Mouse (Mus musculus): ENCODE measurements around the gene Smarce1. TPM values are rescaled to one million over a fixed set of nuclear protein-coding genes. Genes with fewer than 3 reads are reported as not detected.

The Smarce1 gene
- polyA plus RNA-seq, 1 experiment from 2014 or later: 366 TPM

DNA sequence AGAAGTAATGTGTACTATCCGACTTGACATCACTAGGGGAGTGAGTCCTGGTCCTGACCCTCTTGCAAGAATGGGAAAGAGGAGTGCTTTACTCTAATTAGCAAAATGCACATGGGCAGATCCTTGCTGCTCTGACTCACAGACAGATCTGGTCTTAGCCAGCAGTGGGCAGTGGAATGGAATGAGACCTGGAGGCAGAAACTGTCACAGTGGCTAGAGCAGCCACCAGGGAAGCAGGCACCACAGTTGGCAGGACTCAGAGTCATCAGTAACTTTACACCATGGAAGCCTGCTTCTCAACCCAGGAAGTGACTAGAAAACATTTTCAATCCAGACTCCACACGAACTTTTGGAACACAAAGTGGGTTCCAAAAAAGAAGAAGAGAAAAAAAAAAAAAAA lies 9.0 kb downstream of the Smarce1 start:
- H3K36me3 ChIP-seq: peaks cover 72% of the 10 kb centered on the region
- no peaks in the 10 kb centered on the region for H3K27me3 ChIP-seq
- 77% methylated on average over 2 of the region's 2 CpGs for WGBS
- no peak overlapping the region for H3K27ac ChIP-seq (replicated peaks)
- H3K4me2 ChIP-seq (replicated peaks): no peak overlapping the region
- H3K9me3 ChIP-seq: no peaks in the 10 kb centered on the region
- no peak overlapping the region for H3K4me3 ChIP-seq
- H3K9ac ChIP-seq (replicated peaks): no peak overlapping the region
- H3K4me1 ChIP-seq: peaks cover 13% of the 10 kb centered on the region
- no peak for ATAC-seq (replicated peaks)

GRCm38 (mm10) chr11:99217248-99217986 lies 13.4 kb downstream of the Smarce1 start:
- Histone ChIP-seq H3K9me3 (no peaks in the 10 kb centered on the region), H3K36me3 (peaks cover 87% of the 10 kb centered on the region), H3K4me2 (replicated peaks) (no peak overlapping the region), H3K27me3 (no peaks in the 10 kb centered on the region), H3K27ac (replicated peaks) (no peak overlapping the region), H3K9ac (replicated peaks) (no peak overlapping the region), H3K4me1 (0 out of 2 replicates have a peak, but pooled peaks cover under 1% of the 10 kb centered on the region), H3K4me3 (no peak overlapping the region)
- no peak for ATAC-seq (replicated peaks)
- WGBS: 88% methylated on average over 7 of the region's 7 CpGs

- no peak for ATAC-seq (replicated peaks)
- H3K36me3 ChIP-seq: peaks cover 90% of the 10 kb centered on the region
- no peak overlapping the region for H3K9ac ChIP-seq (replicated peaks)
- H3K27me3 ChIP-seq: no peaks in the 10 kb centered on the region
- H3K27ac ChIP-seq (replicated peaks): no peak overlapping the region
- no peak overlapping the region for H3K4me3 ChIP-seq
- 97% methylated on average over 3 of the region's 3 CpGs for WGBS
- no peaks in the 10 kb centered on the region for H3K4me1 ChIP-seq
- no peaks in the 10 kb centered on the region for H3K9me3 ChIP-seq
- H3K4me2 ChIP-seq (replicated peaks): no peak overlapping the region
Observed at GRCm38 (mm10) chr11:99216181-99216580, 14.6 kb downstream of the Smarce1 start.

- Histone ChIP-seq H3K27me3 (no peaks in the 10 kb centered on the region), H3K27ac (replicated peaks) (no peak overlapping the region), H3K4me1 (no peaks in the 10 kb centered on the region), H3K4me3 (no peak overlapping the region), H3K36me3 (peaks cover 89% of the 10 kb centered on the region), H3K9ac (replicated peaks) (no peak overlapping the region), H3K9me3 (no peaks in the 10 kb centered on the region), H3K4me2 (replicated peaks) (no peak overlapping the region)
- 83% methylated on average over 7 of the region's 7 CpGs for WGBS
- no peak for ATAC-seq (replicated peaks)
Observed at GRCm38 (mm10) chr11:99212693-99213092, 18.1 kb downstream of the Smarce1 start.

GRCm38 (mm10) chr11:99211964-99212363 lies 18.9 kb downstream of the Smarce1 start:
- Histone ChIP-seq H3K27me3 (no peaks in the 10 kb centered on the region), H3K9ac (replicated peaks) (no peak overlapping the region), H3K9me3 (no peaks in the 10 kb centered on the region), H3K4me1 (no peaks in the 10 kb centered on the region), H3K4me2 (replicated peaks) (no peak overlapping the region), H3K27ac (replicated peaks) (no peak overlapping the region), H3K4me3 (no peak overlapping the region), H3K36me3 (peaks cover 83% of the 10 kb centered on the region)
- no peak for ATAC-seq (replicated peaks)
- 85% methylated on average over 2 of the region's 2 CpGs for WGBS

- ATAC-seq (replicated peaks): no peak
Observed at GRCm38 (mm10) chr11:99208105-99208669, 22.6 kb downstream of the Smarce1 start.

DNA sequence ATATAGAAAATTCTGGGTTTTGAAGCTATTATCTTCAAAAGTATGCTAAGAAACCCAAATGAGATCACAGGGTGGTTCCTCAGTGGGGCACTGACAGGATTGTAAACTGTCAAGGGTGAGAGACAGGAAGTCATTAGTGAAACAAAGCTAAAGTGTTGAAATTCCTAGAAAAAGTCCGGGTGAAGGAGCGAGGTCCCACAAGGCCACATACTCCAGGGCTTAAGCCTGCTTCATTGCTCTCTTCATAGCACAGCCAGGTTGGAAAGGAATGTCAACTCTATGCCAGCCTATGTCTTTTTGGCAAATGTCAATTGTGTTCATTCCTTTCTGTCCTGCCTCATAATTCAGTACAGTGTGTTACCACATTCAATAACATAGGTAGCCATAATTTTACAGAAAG lies 23.4 kb downstream of the Smarce1 start:
- peaks cover 38% of the 10 kb centered on the region for H3K36me3 ChIP-seq
- no peak for ATAC-seq (replicated peaks)
- WGBS: 34% methylated on average over 2 of the region's 2 CpGs
- no peaks in the 10 kb centered on the region for H3K4me1 ChIP-seq
- H3K4me3 ChIP-seq: no peak overlapping the region
- H3K27ac ChIP-seq (replicated peaks): no peak overlapping the region
- no peaks in the 10 kb centered on the region for H3K27me3 ChIP-seq
- H3K4me2 ChIP-seq (replicated peaks): no peak overlapping the region
- H3K9ac ChIP-seq (replicated peaks): no peak overlapping the region
- no peaks in the 10 kb centered on the region for H3K9me3 ChIP-seq

More at GRCm38 (mm10) chr11:99208105-99208669, 22.6 kb downstream of the Smarce1 start:
- Histone ChIP-seq H3K4me3 (no peak overlapping the region), H3K9me3 (no peaks in the 10 kb centered on the region), H3K4me2 (replicated peaks) (no peak overlapping the region), H3K27ac (replicated peaks) (no peak overlapping the region), H3K9ac (replicated peaks) (no peak overlapping the region), H3K36me3 (peaks cover 46% of the 10 kb centered on the region), H3K27me3 (no peaks in the 10 kb centered on the region), H3K4me1 (no peaks in the 10 kb centered on the region)
- 85% methylated on average over 8 of the region's 8 CpGs for WGBS

DNA sequence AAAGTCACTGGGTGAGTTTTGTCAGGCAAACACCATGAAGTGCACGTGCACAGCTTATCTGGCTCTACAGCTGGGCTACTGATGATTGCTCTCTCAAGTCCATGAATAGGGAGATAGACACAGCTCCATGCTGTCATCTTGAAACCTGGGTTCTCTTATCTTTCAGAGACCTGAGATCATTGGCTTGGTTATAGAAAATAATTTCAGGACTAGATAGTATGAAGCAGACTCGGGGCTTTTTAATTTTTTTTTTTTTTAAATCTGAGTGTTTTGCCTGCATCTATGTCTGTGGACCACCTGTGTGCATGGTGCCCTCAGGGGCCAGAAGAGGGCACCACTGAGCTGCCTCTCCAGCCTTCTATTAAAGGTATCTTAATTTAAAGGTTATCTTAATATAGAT lies 23.9 kb downstream of the Smarce1 start:
- Histone ChIP-seq H3K4me1 (no peaks in the 10 kb centered on the region), H3K9ac (replicated peaks) (no peak overlapping the region), H3K27ac (replicated peaks) (no peak overlapping the region), H3K4me2 (replicated peaks) (no peak overlapping the region), H3K9me3 (no peaks in the 10 kb centered on the region), H3K27me3 (no peaks in the 10 kb centered on the region), H3K36me3 (peaks cover 33% of the 10 kb centered on the region), H3K4me3 (no peak overlapping the region)
- 46% methylated on average over 2 of the region's 2 CpGs for WGBS
- ATAC-seq (replicated peaks): no peak

DNA sequence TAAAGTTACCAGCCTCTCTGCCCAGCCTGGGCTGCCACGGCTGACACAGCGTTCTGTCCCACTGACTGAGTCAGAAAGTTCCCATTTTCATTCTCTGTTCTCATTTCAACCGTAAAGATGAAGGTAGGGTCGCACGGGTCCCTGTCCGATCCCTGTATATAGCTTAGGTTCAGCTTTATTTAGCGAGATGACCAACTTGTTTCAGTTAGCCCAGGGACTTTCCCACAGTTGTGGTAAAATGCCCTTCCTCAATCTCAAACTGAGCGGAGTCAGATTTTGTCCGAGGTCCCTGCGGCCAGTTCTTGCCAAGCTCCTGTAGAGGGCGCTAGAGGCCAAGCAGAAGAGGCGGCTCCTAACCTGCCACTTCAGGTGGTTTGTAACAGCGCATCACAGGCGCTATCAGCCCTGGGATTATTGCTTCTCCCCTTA lies 41.6 kb downstream of the Smarce1 start:
- Histone ChIP-seq H3K27ac (replicated peaks) (no peak overlapping the region), H3K27me3 (no peaks in the 10 kb centered on the region), H3K9ac (replicated peaks) (no peak overlapping the region), H3K36me3 (no peaks in the 10 kb centered on the region), H3K4me2 (replicated peaks) (no peak overlapping the region), H3K4me3 (no peak overlapping the region), H3K9me3 (no peaks in the 10 kb centered on the region), H3K4me1 (no peaks in the 10 kb centered on the region)
- no peak for ATAC-seq (replicated peaks)
- WGBS: 23% methylated on average over 14 of the region's 14 CpGs

DNA sequence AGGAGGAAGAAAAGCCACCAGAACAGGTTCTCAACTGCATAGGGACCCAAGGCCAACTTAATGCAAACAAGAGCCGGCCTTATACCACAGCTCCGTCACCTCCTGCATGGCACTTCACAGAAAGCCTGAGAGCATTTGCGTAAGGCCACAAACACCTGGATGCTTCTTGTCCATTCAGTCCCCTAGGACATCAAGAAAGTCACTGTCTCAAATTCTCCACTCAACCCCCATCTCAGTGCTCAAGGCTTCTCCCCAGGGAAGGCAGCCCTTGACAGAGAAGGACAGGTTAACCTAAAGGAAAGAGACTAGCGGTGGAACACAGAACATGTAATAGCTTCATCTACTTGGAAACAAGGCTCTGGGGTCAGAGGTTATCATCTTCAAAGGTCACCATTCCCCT lies 43.5 kb downstream of the Smarce1 start:
- ATAC-seq (replicated peaks): no peak
- Histone ChIP-seq H3K27me3 (no peaks in the 10 kb centered on the region), H3K27ac (replicated peaks) (no peak overlapping the region), H3K9me3 (no peaks in the 10 kb centered on the region), H3K36me3 (no peaks in the 10 kb centered on the region), H3K4me2 (replicated peaks) (no peak overlapping the region), H3K4me3 (no peak overlapping the region), H3K4me1 (0 out of 2 replicates have a peak, but pooled peaks cover 3% of the 10 kb centered on the region), H3K9ac (replicated peaks) (no peak overlapping the region)
- 97% methylated on average over 4 of the region's 4 CpGs for WGBS

- no peaks in the 10 kb centered on the region for H3K36me3 ChIP-seq
- no peaks in the 10 kb centered on the region for H3K9me3 ChIP-seq
- no peak overlapping the region for H3K4me3 ChIP-seq
- WGBS: 77% methylated on average over 2 of the region's 2 CpGs
- H3K27ac ChIP-seq (replicated peaks): no peak overlapping the region
- no peak overlapping the region for H3K9ac ChIP-seq (replicated peaks)
- no peaks in the 10 kb centered on the region for H3K27me3 ChIP-seq
- ATAC-seq (replicated peaks): no peak
- H3K4me1 ChIP-seq: 0 out of 2 replicates have a peak, but pooled peaks cover 3% of the 10 kb centered on the region
- H3K4me2 ChIP-seq (replicated peaks): no peak overlapping the region
Observed at GRCm38 (mm10) chr11:99186836-99187235, 44.0 kb downstream of the Smarce1 start.

GRCm38 (mm10) chr11:99182575-99182974 lies 48.2 kb downstream of the Smarce1 start:
- Histone ChIP-seq H3K9ac (replicated peaks) (no peak overlapping the region), H3K27me3 (no peaks in the 10 kb centered on the region), H3K36me3 (no peaks in the 10 kb centered on the region), H3K9me3 (no peaks in the 10 kb centered on the region), H3K4me1 (0 out of 2 replicates have a peak, but pooled peaks cover 3% of the 10 kb centered on the region), H3K4me2 (replicated peaks) (no peak overlapping the region), H3K4me3 (no peak overlapping the region), H3K27ac (replicated peaks) (no peak overlapping the region)
- ATAC-seq (replicated peaks): no peak
- WGBS: 73% methylated on average over 11 of the region's 11 CpGs
